Mouse (Mus musculus): ENCODE data around the gene Klhdc10. TPM values are rescaled to one million over a fixed set of nuclear protein-coding genes. Genes with fewer than 3 reads are reported as not detected.

The Klhdc10 gene
- polyA plus RNA-seq, 1 experiment from 2014 or later, result 27.8 TPM

- Histone ChIP-seq H3K9ac (peak overlapping the region; percentile 49; the same call in 1 of the 2 replicates), H3K4me3 (no peak overlapping the region)
- 86% methylated on average over 5 of the region's 5 CpGs for WGBS
Measured at GRCm38 (mm10) chr6:30404671-30405070, 3.0 kb downstream of the Klhdc10 start.

DNA sequence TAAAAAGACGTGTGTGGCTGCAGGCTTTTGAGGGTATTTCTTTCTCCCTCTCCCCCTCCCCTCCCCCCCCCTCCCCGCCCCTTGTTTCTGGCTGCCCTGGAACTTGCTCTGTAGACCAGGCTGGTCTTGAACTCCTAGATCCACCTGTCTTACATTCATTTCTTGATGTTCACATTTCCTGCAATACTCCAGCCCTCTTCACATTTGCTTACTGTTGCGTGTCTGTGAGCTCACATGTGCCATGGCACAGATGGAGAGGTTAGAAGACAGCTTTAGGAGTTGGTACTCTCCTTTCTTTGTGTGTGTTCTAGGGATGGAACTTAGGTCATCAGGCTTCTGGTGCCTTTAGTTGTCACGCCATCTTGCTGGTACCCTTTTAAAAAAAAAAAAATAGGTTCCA lies 6.6 kb downstream of the Klhdc10 start:
- Histone ChIP-seq H3K4me1 (replicated peaks) (peaks cover 19% of the 10 kb centered on the region), H3K27ac (replicated peaks) (no peak overlapping the region), H3K4me3 (no peak overlapping the region), H3K9me3 (no peaks in the 10 kb centered on the region), H3K27me3 (no peaks in the 10 kb centered on the region), H3K4me2 (no peak overlapping the region), H3K9ac (no peak overlapping the region), H3K36me3 (no peaks in the 10 kb centered on the region)
- no peak for ATAC-seq (ENCODE audit: low read depth)
- WGBS, result 81% methylated on average over 4 of the region's 4 CpGs

More at GRCm38 (mm10) chr6:30404671-30405070, 3.0 kb downstream of the Klhdc10 start:
- Histone ChIP-seq H3K27ac (replicated peaks) (0 out of 2 replicates have a peak overlapping the region, but pooled peaks have one; percentile 46), H3K27me3 (no peaks in the 10 kb centered on the region), H3K4me1 (replicated peaks) (peaks cover 22% of the 10 kb centered on the region), H3K9me3 (no peaks in the 10 kb centered on the region), H3K36me3 (no peaks in the 10 kb centered on the region), H3K4me2 (peak overlapping the region; percentile 56)
- no peak for ATAC-seq (ENCODE audit: low read depth)

DNA sequence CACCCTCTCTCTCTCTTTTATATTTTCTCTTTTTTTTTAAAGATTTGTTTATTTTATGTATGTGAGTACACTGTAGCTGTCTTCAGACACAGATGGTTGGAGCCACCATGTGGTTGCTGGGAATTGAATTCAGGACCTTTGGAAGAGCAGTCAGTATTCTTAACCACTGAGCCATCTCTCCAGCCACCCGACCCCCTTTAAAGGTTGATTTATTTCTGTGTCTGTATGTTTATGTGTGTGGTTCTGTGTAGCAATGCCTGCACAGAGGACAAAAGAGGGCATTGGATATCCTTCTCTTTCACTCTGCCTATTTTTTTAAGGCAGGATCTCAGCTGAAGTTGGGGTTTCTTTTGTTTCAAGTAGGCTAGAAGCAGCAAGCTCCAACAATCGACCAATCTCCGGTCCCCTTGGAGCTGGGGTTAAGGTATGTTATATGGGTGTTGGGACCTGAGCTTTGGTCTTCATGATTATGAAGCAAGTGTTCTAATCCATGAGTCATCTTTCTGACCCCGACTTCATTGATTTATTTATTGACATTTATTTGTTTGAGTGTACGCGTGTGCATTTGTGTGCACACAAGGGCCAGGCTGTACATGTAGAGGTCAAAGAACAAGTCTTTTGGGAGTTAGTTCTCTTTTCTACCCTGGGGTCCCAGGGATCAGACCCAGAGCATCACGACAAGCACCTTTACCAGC lies 7.9 kb downstream of the Klhdc10 start:
- H3K27me3 ChIP-seq, result no peaks in the 10 kb centered on the region
- no peaks in the 10 kb centered on the region for H3K9me3 ChIP-seq
- H3K27ac ChIP-seq (replicated peaks), result no peak overlapping the region
- H3K4me3 ChIP-seq, result no peak overlapping the region
- H3K4me2 ChIP-seq, result no peak overlapping the region
- H3K36me3 ChIP-seq, result no peaks in the 10 kb centered on the region
- peaks cover 13% of the 10 kb centered on the region for H3K4me1 ChIP-seq (replicated peaks)
- no peak overlapping the region for H3K9ac ChIP-seq
- WGBS, result 82% methylated on average over 7 of the region's 7 CpGs
- ATAC-seq (ENCODE audit: low read depth), result no peak

- no peaks in the 10 kb centered on the region for H3K27me3 ChIP-seq
- H3K27ac ChIP-seq (replicated peaks), result no peak overlapping the region
- 82% methylated on average over 4 of the region's 4 CpGs for WGBS
- H3K4me2 ChIP-seq, result no peak overlapping the region
- H3K36me3 ChIP-seq, result no peaks in the 10 kb centered on the region
- H3K9me3 ChIP-seq, result no peaks in the 10 kb centered on the region
- no peak for ATAC-seq (ENCODE audit: low read depth)
- H3K4me1 ChIP-seq (replicated peaks), result 0 out of 2 replicates have a peak, but pooled peaks cover 9% of the 10 kb centered on the region
- H3K9ac ChIP-seq, result no peak overlapping the region
- H3K4me3 ChIP-seq, result no peak overlapping the region
Measured at GRCm38 (mm10) chr6:30411311-30411710, 9.6 kb downstream of the Klhdc10 start.

GRCm38 (mm10) chr6:30416126-30416525 lies 14.5 kb downstream of the Klhdc10 start:
- Histone ChIP-seq H3K4me1 (replicated peaks) (no peaks in the 10 kb centered on the region), H3K27ac (replicated peaks) (no peak overlapping the region), H3K9ac (no peak overlapping the region), H3K36me3 (peaks cover 5% of the 10 kb centered on the region; the same call in 1 of the 2 replicates), H3K4me2 (no peak overlapping the region), H3K9me3 (no peaks in the 10 kb centered on the region), H3K4me3 (no peak overlapping the region), H3K27me3 (no peaks in the 10 kb centered on the region)
- no peak for ATAC-seq (ENCODE audit: low read depth)
- WGBS, result 94% methylated on average over 2 of the region's 2 CpGs

DNA sequence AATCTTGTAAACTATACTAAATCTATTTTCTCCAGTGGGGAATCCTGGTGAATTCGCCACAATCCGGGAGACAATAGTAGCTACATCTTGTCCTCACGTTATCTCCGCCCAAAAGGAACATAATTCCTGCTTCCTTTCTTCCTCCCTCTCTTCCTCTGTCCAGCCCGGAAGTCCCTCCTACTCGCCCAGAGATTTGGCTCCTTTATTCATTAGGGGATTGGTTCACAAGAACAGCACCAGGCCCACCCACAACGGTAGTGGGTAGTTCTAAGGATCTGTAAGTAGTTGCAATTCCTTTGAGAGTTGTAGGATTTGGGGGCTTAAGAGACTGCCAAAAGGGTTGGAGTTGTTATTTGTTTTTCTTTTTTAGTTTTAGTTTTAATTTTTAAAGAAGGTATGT lies 15.1 kb downstream of the Klhdc10 start:
- no peak for ATAC-seq (ENCODE audit: low read depth)
- Histone ChIP-seq H3K4me1 (replicated peaks) (no peaks in the 10 kb centered on the region), H3K4me3 (no peak overlapping the region), H3K36me3 (peaks cover 9% of the 10 kb centered on the region; the same call in 1 of the 2 replicates), H3K9me3 (no peaks in the 10 kb centered on the region), H3K27me3 (no peaks in the 10 kb centered on the region), H3K9ac (no peak overlapping the region), H3K27ac (replicated peaks) (no peak overlapping the region), H3K4me2 (no peak overlapping the region)
- WGBS, result 92% methylated on average over 7 of the region's 7 CpGs

DNA sequence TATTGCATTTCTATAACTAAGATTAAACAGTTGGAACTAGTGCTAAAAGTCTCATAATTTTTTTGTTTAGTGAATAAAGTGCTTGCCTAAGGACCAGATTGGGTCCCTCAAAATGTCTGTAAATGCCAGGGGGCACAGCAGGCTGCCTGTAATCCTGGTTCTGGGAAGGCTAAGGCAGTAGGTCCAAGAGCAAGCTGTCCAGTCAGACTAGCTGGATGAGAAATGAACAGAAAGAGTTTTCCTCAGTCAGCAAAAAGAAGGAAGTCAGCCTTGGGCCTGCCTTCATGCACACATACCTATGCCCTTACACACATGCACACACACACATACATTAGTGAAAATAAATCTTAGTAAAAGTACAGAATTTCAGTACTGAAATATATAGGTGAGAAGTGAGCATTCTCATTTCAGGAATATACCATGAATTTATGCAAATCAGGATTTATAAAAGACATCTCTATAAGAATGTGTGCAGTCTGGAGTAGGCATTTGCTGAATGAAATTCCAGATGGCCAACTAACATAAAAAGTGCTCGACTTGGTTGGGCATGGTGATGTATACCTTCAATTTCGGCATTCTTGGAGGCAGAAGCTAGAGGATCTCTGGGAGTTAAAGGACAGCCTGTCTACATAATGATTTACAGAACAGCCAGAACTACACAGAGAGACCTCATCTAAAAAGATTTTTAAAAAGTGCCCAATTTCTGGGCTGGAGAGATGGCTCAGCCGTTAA lies 31.0 kb downstream of the Klhdc10 start:
- Histone ChIP-seq H3K4me2 (no peak overlapping the region), H3K27ac (replicated peaks) (no peak overlapping the region), H3K4me3 (no peak overlapping the region), H3K36me3 (0 out of 2 replicates have a peak, but pooled peaks cover 6% of the 10 kb centered on the region), H3K9ac (no peak overlapping the region), H3K27me3 (no peaks in the 10 kb centered on the region), H3K4me1 (replicated peaks) (no peaks in the 10 kb centered on the region), H3K9me3 (no peaks in the 10 kb centered on the region)
- 80% methylated on average over 3 of the region's 3 CpGs for WGBS
- no peak for ATAC-seq (ENCODE audit: low read depth)

GRCm38 (mm10) chr6:30436476-30436875 lies 34.8 kb downstream of the Klhdc10 start:
- no peak overlapping the region for H3K4me3 ChIP-seq
- ATAC-seq (ENCODE audit: low read depth), result no peak
- 97% methylated on average over 3 of the region's 3 CpGs for WGBS

GRCm38 (mm10) chr6:30437054-30437453 lies 35.4 kb downstream of the Klhdc10 start:
- no peaks in the 10 kb centered on the region for H3K9me3 ChIP-seq
- peaks cover 22% of the 10 kb centered on the region for H3K36me3 ChIP-seq
- H3K4me2 ChIP-seq, result no peak overlapping the region
- 82% methylated on average over 3 of the region's 3 CpGs for WGBS
- H3K4me1 ChIP-seq (replicated peaks), result no peaks in the 10 kb centered on the region
- H3K27ac ChIP-seq (replicated peaks), result no peak overlapping the region
- H3K9ac ChIP-seq, result no peak overlapping the region
- no peak for ATAC-seq (ENCODE audit: low read depth)
- H3K27me3 ChIP-seq, result no peaks in the 10 kb centered on the region
- no peak overlapping the region for H3K4me3 ChIP-seq

More at GRCm38 (mm10) chr6:30436476-30436875, 34.8 kb downstream of the Klhdc10 start:
- no peaks in the 10 kb centered on the region for H3K27me3 ChIP-seq
- H3K9ac ChIP-seq, result no peak overlapping the region
- no peak overlapping the region for H3K27ac ChIP-seq (replicated peaks)
- no peaks in the 10 kb centered on the region for H3K9me3 ChIP-seq
- no peaks in the 10 kb centered on the region for H3K4me1 ChIP-seq (replicated peaks)
- no peak overlapping the region for H3K4me2 ChIP-seq
- H3K36me3 ChIP-seq, result peaks cover 17% of the 10 kb centered on the region

- peaks cover 41% of the 10 kb centered on the region for H3K36me3 ChIP-seq
- H3K4me2 ChIP-seq, result no peak overlapping the region
- H3K9ac ChIP-seq, result no peak overlapping the region
- H3K9me3 ChIP-seq, result no peaks in the 10 kb centered on the region
- H3K4me3 ChIP-seq, result no peak overlapping the region
- no peak for ATAC-seq (ENCODE audit: low read depth)
- H3K4me1 ChIP-seq (replicated peaks), result no peaks in the 10 kb centered on the region
- WGBS, result 94% methylated on average over 10 of the region's 10 CpGs
- H3K27ac ChIP-seq (replicated peaks), result no peak overlapping the region
- H3K27me3 ChIP-seq, result no peaks in the 10 kb centered on the region
Measured at GRCm38 (mm10) chr6:30439576-30439975, 37.9 kb downstream of the Klhdc10 start.

DNA sequence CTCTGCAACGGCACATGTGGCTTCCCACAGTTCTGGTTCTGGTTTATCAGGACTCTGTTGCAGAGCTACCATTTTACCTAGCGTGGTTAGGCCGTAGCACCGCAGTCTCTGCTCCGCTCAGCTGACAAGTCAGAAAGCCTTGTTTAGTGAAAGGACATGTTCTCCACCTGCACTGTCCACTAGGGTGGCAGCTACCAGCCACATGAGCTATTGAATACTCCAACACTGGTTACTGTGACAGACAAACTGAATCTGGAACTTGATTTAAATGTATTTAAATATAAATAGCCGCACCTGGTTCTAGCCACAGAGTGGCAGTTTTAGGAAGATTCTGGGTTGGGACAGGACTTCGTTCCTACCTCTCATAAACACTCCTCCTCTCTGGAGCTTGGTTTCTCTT lies 55.3 kb downstream of the Klhdc10 start:
- ATAC-seq (ENCODE audit: low read depth), result no peak
- H3K36me3 ChIP-seq, result peaks cover 33% of the 10 kb centered on the region
- 95% methylated on average over 7 of the region's 7 CpGs for WGBS
- H3K9me3 ChIP-seq, result no peaks in the 10 kb centered on the region
- no peaks in the 10 kb centered on the region for H3K27me3 ChIP-seq
- H3K27ac ChIP-seq (replicated peaks), result no peak overlapping the region
- H3K4me3 ChIP-seq, result no peak overlapping the region
- peaks cover 27% of the 10 kb centered on the region for H3K4me1 ChIP-seq (replicated peaks)
- H3K4me2 ChIP-seq, result no peak overlapping the region
- no peak overlapping the region for H3K9ac ChIP-seq

DNA sequence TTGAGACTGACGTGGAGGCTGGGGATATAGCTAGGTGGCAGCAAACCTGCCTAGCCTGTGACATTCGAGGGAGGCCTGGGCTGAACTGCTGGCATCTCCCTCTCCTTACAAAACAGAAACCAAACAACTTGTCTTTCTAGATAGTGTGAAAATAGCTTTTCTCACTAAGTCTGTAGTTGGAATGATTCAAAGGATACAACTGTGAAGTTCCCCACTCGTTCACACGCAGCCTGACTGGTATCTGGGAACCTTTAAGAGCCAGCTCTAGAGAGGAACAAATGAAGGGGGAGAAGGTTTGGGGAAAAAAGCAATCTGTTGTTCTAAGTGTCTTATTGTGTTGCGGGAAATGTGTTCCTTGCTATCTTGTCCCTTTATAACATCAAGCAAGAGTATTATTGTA lies 57.0 kb downstream of the Klhdc10 start:
- Histone ChIP-seq H3K9ac (no peak overlapping the region), H3K27ac (replicated peaks) (no peak overlapping the region), H3K9me3 (no peaks in the 10 kb centered on the region), H3K4me2 (no peak overlapping the region), H3K36me3 (peaks cover 21% of the 10 kb centered on the region), H3K4me3 (no peak overlapping the region), H3K4me1 (replicated peaks) (peaks cover 35% of the 10 kb centered on the region), H3K27me3 (no peaks in the 10 kb centered on the region)
- no peak for ATAC-seq (ENCODE audit: low read depth)
- WGBS, result 84% methylated on average over 5 of the region's 5 CpGs
